Mouse (Mus musculus): Measurements from ENCODE around the gene Cnn2. TPM values are rescaled to one million over a fixed set of nuclear protein-coding genes. Genes with fewer than 3 reads are reported as not detected.

The Cnn2 gene
- polyA plus RNA-seq, 1 experiment, result 0.59 TPM

DNA sequence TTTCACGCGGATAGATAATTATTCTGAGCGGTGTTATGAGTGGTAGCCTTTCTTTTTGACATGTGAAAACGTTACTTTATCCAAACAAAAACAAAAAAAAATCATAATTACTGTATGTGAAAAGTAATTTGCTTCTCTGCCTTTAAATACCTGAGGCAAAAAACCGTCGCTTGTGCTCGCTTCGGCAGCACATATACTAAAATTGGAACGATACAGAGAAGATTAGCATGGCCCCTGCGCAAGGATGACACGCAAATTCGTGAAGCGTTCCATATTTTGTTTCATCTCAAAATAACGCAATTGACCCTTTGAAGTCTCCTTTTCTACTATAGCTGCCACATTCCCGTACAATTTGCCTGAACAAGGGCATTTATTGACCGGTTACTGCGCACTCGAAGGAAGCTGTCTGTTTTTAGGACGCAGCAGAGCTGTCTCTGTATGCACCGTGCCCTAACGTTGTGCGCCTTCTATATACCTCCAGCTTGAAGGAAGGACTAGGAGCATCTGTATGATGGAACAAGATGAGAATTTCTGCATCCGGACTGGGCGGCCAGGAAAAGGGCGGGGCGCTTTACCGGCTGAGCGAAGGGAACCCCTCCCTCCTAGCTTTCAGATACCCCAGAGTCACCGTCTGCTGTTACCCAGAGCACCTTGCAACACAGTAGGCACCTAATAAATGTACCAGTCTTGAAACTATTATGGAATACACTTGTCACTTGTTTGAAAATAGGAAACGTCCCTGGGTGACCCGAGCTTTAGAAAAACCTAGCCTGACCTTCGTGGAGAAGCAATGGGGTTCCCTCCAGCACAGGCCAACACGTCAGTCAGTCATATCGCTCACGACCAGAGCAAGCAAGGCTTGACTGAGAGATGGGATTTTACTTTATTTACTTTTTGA, 2.8 kb upstream of the Cnn2 start:
- TF ChIP-seq GATA1 (IDR thresholded peaks at IDR 0.05; ENCODE audit: low read length), result no peak
- no peak for TF ChIP-seq TAL1 (IDR thresholded peaks at IDR 0.05; ENCODE audit: low read length)
- H3K4me3 ChIP-seq (replicated peaks), result peak overlapping the region; percentile 91
- peaks cover 88% of the 10 kb centered on the region for H3K4me1 ChIP-seq (ENCODE audit: control insufficient read depth)
- peaks cover 32% of the 10 kb centered on the region for H3K27me3 ChIP-seq (ENCODE audit: control insufficient read depth)
- H3K9me3 ChIP-seq (ENCODE audit: control insufficient read depth, low read length), result peaks cover 4% of the 10 kb centered on the region; the same call in 1 of the 2 replicates
- H3K36me3 ChIP-seq (ENCODE audit: control insufficient read depth), result peaks cover 26% of the 10 kb centered on the region

DNA sequence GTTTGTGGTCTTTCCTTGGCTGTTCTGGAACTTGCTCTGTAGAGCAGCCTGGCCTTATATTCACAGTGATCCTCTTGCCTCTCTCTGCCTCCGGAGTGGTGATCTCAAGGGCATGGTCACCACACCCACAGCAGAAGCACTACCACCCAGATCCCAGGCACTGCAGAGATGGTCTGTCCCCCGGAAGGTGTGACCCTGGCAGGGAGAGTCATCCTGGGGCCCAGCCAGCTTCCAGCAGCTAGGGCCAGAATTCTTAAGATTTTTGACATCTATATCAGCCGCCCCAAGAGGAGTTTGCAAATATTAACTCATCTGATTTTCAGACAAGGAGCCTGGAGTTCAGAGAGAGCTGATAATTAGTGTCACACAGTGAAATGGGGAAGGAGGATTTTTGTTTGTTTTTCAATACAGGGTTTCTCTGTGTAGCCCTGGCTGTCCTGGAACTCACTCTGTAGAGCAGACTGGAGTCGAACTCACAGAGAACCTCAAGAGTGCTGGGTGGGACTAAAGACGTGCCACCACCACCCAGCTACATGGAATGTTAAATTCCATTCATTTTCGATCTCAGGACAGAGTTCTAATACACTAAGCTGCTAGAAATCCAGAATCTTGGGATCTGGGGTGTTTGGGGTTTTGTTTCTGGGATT, 2.0 kb upstream of the Cnn2 start:
- peak overlapping the region; percentile 91 for H3K4me3 ChIP-seq (replicated peaks)
- TF ChIP-seq GATA1 (IDR thresholded peaks at IDR 0.05; ENCODE audit: low read length) (no peak), TAL1 (IDR thresholded peaks at IDR 0.05; ENCODE audit: low read length) (no peak)
- peaks cover 85% of the 10 kb centered on the region for H3K4me1 ChIP-seq (ENCODE audit: control insufficient read depth)
- peaks cover 8% of the 10 kb centered on the region for H3K9me3 ChIP-seq (ENCODE audit: control insufficient read depth, low read length)
- peaks cover 38% of the 10 kb centered on the region for H3K27me3 ChIP-seq (ENCODE audit: control insufficient read depth)
- H3K36me3 ChIP-seq (ENCODE audit: control insufficient read depth), result peaks cover 18% of the 10 kb centered on the region

DNA sequence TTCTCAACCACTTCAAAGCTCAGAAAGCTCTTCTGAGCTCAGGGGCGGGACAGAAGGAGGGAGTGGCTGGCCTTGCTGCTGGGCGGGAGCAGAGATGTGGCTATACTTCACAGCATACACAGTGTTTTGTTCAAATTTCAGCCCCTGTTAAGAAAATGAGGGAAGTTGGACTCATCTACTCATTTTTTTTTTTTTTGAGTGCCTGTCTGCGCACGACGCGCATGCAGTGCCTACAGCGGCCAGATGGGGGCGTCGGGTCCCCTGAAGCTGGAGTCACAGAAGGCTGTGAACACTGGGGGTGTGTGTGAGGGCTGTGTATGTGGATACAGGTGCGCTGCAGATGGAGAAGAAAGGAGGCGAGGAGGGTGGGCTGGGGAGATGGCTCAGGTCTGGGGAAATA, 1.4 kb upstream of the Cnn2 start:
- Histone ChIP-seq H3K4me3 (replicated peaks) (peak overlapping the region; percentile 91), H3K27me3 (ENCODE audit: control insufficient read depth) (peaks cover 38% of the 10 kb centered on the region), H3K9me3 (ENCODE audit: control insufficient read depth, low read length) (peaks cover 14% of the 10 kb centered on the region), H3K4me1 (ENCODE audit: control insufficient read depth) (peaks cover 79% of the 10 kb centered on the region), H3K36me3 (ENCODE audit: control insufficient read depth) (peaks cover 12% of the 10 kb centered on the region)
- no peak for TF ChIP-seq TAL1 (IDR thresholded peaks at IDR 0.05; ENCODE audit: low read length)
- TF ChIP-seq GATA1 (IDR thresholded peaks at IDR 0.05; ENCODE audit: low read length), result no peak

DNA sequence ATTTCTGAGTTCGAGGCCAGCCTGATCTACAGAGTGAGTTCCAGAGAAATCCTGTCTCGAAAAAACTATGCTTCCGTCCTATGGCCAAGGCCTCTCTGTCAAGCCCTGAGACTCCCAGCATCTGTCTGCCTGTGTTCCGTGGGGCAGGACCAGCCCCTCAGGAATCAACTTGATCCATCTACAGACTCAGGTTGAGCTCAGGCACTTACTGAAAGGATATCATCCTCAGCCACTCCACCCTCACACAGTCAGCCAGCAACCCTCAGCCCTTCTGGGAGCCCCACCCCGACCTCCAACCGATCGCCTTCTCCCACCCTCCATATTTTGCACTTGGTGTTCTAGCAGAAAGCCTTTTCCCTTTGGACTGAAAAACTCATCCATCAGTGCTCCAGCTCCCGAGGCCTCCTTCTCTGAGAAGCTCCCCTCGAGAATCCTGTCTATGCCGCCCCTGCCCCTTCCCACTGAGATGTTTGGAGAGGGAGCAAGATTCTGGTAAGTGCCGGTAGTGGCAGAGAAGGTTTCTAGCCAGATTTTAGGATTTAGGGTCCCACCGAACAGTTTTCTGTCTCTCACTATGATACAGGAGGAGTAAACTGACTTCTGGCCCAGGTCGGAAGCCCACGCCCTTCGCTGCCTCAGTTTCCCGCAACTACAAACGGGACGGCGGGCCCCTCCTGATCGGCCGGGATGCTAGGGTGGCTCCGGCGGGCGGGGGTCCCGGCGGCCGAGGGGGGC, 446 bp upstream of the Cnn2 start:
- no peak for TF ChIP-seq GATA1 (IDR thresholded peaks at IDR 0.05; ENCODE audit: low read length)
- TF ChIP-seq TAL1 (IDR thresholded peaks at IDR 0.05; ENCODE audit: low read length), result no peak
- peak overlapping the region; percentile 60 for H3K4me3 ChIP-seq (replicated peaks)
- H3K27me3 ChIP-seq (ENCODE audit: control insufficient read depth), result peaks cover 38% of the 10 kb centered on the region
- peaks cover 5% of the 10 kb centered on the region for H3K36me3 ChIP-seq (ENCODE audit: control insufficient read depth)
- H3K9me3 ChIP-seq (ENCODE audit: control insufficient read depth, low read length), result peaks cover 21% of the 10 kb centered on the region
- H3K4me1 ChIP-seq (ENCODE audit: control insufficient read depth), result peaks cover 71% of the 10 kb centered on the region

DNA sequence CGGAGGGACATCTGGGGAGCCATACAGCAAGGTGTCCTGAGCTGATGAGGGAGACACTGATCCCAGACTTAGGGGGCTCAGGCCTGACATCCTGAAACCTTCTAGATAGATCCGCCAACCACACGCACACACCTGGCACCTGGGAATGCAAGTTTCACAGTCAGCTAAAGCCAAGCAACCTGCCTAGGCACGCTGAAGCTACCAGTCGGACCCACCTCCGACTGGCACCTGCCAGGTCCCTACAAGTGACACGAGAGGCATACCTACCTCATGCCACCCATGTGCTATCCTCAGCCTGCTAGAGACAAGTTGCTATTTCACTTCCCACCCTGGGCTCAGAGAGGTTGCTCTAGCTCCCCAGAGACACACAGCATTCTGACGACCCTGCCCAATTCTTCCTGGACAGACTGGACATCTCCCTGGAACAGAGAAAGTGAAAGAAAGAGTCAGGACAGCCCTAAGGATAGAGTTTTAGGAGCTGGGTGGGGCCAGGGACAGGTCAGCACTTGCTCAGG, 945 bp downstream of the Cnn2 start:
- Histone ChIP-seq H3K9me3 (ENCODE audit: control insufficient read depth, low read length) (peaks cover 21% of the 10 kb centered on the region), H3K4me3 (replicated peaks) (peak overlapping the region; percentile 60), H3K27me3 (ENCODE audit: control insufficient read depth) (peaks cover 38% of the 10 kb centered on the region), H3K36me3 (ENCODE audit: control insufficient read depth) (no peaks in the 10 kb centered on the region; the same call in 1 of the 2 replicates), H3K4me1 (ENCODE audit: control insufficient read depth) (peaks cover 69% of the 10 kb centered on the region)
- TF ChIP-seq GATA1 (IDR thresholded peaks at IDR 0.05; ENCODE audit: low read length), result no peak
- no peak for TF ChIP-seq TAL1 (IDR thresholded peaks at IDR 0.05; ENCODE audit: low read length)

DNA sequence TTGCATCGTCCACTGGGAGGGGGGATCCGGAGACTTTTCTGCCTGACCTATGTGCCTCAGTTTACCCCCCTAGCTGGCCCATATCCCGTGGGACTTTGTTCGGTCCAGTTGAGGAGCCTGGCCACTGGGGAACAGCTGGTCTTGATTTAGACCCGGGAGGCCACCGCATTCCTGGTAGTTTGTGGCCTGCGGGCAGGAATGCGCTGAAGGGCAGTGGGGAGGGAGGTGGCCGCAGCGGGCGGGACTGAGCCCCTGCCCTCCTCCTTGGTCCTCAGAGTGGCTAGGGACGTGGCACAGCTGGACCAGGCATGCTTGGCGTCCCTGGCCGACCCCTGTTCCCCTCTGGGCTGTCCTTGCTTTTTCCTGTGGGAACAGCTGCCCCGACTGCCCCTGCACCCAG, 1.5 kb downstream of the Cnn2 start:
- TF ChIP-seq TAL1 (IDR thresholded peaks at IDR 0.05; ENCODE audit: low read length) (no peak), GATA1 (IDR thresholded peaks at IDR 0.05; ENCODE audit: low read length) (no peak)
- Histone ChIP-seq H3K4me1 (ENCODE audit: control insufficient read depth) (peaks cover 69% of the 10 kb centered on the region), H3K4me3 (replicated peaks) (no peak overlapping the region), H3K27me3 (ENCODE audit: control insufficient read depth) (peaks cover 38% of the 10 kb centered on the region), H3K9me3 (ENCODE audit: control insufficient read depth, low read length) (peaks cover 21% of the 10 kb centered on the region), H3K36me3 (ENCODE audit: control insufficient read depth) (no peaks in the 10 kb centered on the region; the same call in 1 of the 2 replicates)

DNA sequence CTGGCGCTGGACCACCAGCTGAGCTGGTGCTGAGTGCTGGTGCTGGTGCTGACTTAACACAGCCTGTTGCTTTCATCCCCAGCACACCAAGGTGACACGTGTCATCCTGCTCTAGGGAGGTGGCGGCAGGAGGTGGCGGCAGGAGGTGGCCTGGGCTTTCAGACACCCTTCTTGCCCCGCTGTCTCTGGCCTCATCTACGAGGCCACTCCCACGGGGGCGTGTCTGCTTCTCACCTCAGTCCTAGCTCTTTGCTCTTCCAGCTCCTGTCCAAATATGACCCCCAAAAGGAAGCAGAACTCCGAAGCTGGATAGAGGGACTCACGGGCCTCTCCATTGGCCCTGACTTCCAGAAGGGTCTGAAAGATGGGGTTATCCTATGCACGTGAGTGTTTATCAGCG, 2.7 kb downstream of the Cnn2 start:
- Histone ChIP-seq H3K4me1 (ENCODE audit: control insufficient read depth) (peaks cover 70% of the 10 kb centered on the region), H3K27me3 (ENCODE audit: control insufficient read depth) (peaks cover 38% of the 10 kb centered on the region), H3K9me3 (ENCODE audit: control insufficient read depth, low read length) (peaks cover 21% of the 10 kb centered on the region), H3K4me3 (replicated peaks) (no peak overlapping the region), H3K36me3 (ENCODE audit: control insufficient read depth) (no peaks in the 10 kb centered on the region; the same call in 1 of the 2 replicates)
- TF ChIP-seq GATA1 (IDR thresholded peaks at IDR 0.05; ENCODE audit: low read length) (no peak), TAL1 (IDR thresholded peaks at IDR 0.05; ENCODE audit: low read length) (no peak)

DNA sequence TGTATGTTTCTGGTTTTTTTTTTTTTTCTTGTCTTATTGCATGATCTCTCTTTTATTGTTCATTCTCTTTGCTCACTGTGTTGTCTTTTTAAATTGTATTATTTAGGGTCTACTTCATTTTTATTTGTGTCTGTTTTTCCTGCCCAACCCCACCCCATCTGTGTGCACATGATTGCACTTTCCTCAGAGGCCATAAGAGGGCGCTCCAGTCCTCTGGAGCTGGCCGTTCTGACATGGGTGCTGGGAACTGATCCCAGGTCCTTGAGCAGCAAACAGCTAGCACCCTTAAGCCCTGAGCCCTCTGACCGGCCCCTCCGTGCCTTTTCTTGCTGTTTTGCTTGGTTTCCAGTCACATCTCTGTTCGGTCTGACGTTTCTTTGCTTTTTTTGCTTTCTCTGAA, 3.2 kb downstream of the Cnn2 start:
- Histone ChIP-seq H3K36me3 (ENCODE audit: control insufficient read depth) (no peaks in the 10 kb centered on the region; the same call in 1 of the 2 replicates), H3K4me1 (ENCODE audit: control insufficient read depth) (peaks cover 66% of the 10 kb centered on the region), H3K9me3 (ENCODE audit: control insufficient read depth, low read length) (peaks cover 21% of the 10 kb centered on the region), H3K4me3 (replicated peaks) (no peak overlapping the region), H3K27me3 (ENCODE audit: control insufficient read depth) (peaks cover 38% of the 10 kb centered on the region)
- TF ChIP-seq GATA1 (IDR thresholded peaks at IDR 0.05; ENCODE audit: low read length) (no peak), TAL1 (IDR thresholded peaks at IDR 0.05; ENCODE audit: low read length) (no peak)
